ENCODE assay signal across 8 mouse cellular contexts in genomic region chr15:98891907-98892606, GRCm38 (mm10). TPM values are rescaled to one million over a fixed set of nuclear protein-coding genes. Genes with fewer than 3 reads are reported as not detected.
DNase-seq lines count a peak whose midpoint lies in the region; ATAC-seq and TF ChIP-seq lines count a peak whose summit lies in the region.

No protein-coding gene starts in this region.

- no peak overlapping the region for H3K9ac ChIP-seq in heart, embryonic 11.5 days (ENCODE audit: low read depth, low read length)
- no peak overlapping the region for H3K9ac ChIP-seq in kidney, postnatal 0 days (ENCODE audit: low read depth, low read length)
- no peak overlapping the region; the same call in 1 of the 2 replicates for H3K9ac ChIP-seq in liver, embryonic 14.5 days (replicated peaks)
- H3K9ac ChIP-seq in neural tube, embryonic 14.5 days (replicated peaks; ENCODE audit: low read depth, low read length) = no peak overlapping the region

- WGBS in heart, embryonic 11.5 days (ENCODE audit: insufficient replicate concordance) = 23% methylated on average over 6 of the region's 6 CpGs
- 35% methylated on average over 6 of the region's 6 CpGs for WGBS in kidney, postnatal 0 days
- 6% methylated on average over 6 of the region's 6 CpGs for WGBS in liver, embryonic 14.5 days (ENCODE audit: insufficient replicate concordance)
- 44% methylated on average over 6 of the region's 6 CpGs for WGBS in neural tube, embryonic 14.5 days

- DNase-seq in T-cell, adult 2 months (ENCODE audit: low spot score) = peak; percentile 65
- DNase-seq in embryo, embryonic 11 days = peak; percentile 86
- DNase-seq in kidney, postnatal 0 days (ENCODE audit: low spot score) = peak; percentile 96
- peak in 1 of 3 experiments; percentile 53 for DNase-seq in liver, embryonic 14.5 days (ENCODE audit: low read depth in 3 of 3, low spot score in 3 of 3)
- DNase-seq in spleen, postnatal 14 days (ENCODE audit: low spot score in 2 of 2) = no peak

- H3K9me3 ChIP-seq in heart, embryonic 11.5 days (replicated peaks; ENCODE audit: control insufficient read depth, low read length) = no peaks in the 10 kb centered on the region
- H3K9me3 ChIP-seq in kidney, postnatal 0 days (replicated peaks; ENCODE audit: low read length) = no peaks in the 10 kb centered on the region
- no peaks in the 10 kb centered on the region for H3K9me3 ChIP-seq in liver, embryonic 14.5 days (ENCODE audit: control insufficient read depth, low read length)
- no peaks in the 10 kb centered on the region for H3K9me3 ChIP-seq in neural tube, embryonic 14.5 days (ENCODE audit: control insufficient read depth, low read length)

- no peak overlapping the region for H3K4me3 ChIP-seq in heart, embryonic 11.5 days (ENCODE audit: low read depth, low read length)
- H3K4me3 ChIP-seq in kidney, postnatal 0 days (replicated peaks; ENCODE audit: low read depth, low read length) = no peak overlapping the region
- H3K4me3 ChIP-seq in liver, embryonic 14.5 days (ENCODE audit: insufficient read depth in 1 of 2, low read depth in 2 of 2, low read length in 2 of 2) = no peak overlapping the region
- no peak overlapping the region for H3K4me3 ChIP-seq in neural tube, embryonic 14.5 days (ENCODE audit: low read depth, low read length)

- H3K27me3 ChIP-seq in heart, embryonic 11.5 days (ENCODE audit: control insufficient read depth, insufficient read depth, low read length) = peaks cover 39% of the 10 kb centered on the region
- H3K27me3 ChIP-seq in kidney, postnatal 0 days (ENCODE audit: insufficient read depth, low read length) = peaks cover 25% of the 10 kb centered on the region
- peaks cover 43% of the 10 kb centered on the region for H3K27me3 ChIP-seq in liver, embryonic 14.5 days (ENCODE audit: control insufficient read depth, insufficient read depth, low read length)
- H3K27me3 ChIP-seq in neural tube, embryonic 14.5 days (ENCODE audit: control insufficient read depth, insufficient read depth, low read length) = peaks cover 44% of the 10 kb centered on the region

- TF ChIP-seq EP300 in liver, embryonic 14.5 days (IDR thresholded peaks at IDR 0.05; ENCODE audit: low read depth) = 0 out of 2 replicates have a peak, but pooled peaks have one; percentile 23

- H3K27ac ChIP-seq in heart, embryonic 11.5 days (ENCODE audit: low read depth, low read length) = no peak overlapping the region
- H3K27ac ChIP-seq in kidney, postnatal 0 days = no peak overlapping the region
- no peak overlapping the region for H3K27ac ChIP-seq in liver, embryonic 14.5 days
- no peak overlapping the region for H3K27ac ChIP-seq in neural tube, embryonic 14.5 days (ENCODE audit: low read depth, low read length)

- peak overlapping the region; percentile 62 for H3K4me2 ChIP-seq in heart, embryonic 11.5 days
- no peak overlapping the region for H3K4me2 ChIP-seq in kidney, postnatal 0 days (ENCODE audit: low read length)
- peak overlapping the region; percentile 47 for H3K4me2 ChIP-seq in liver, embryonic 14.5 days (ENCODE audit: low read depth)
- no peak overlapping the region for H3K4me2 ChIP-seq in neural tube, embryonic 14.5 days (ENCODE audit: low read depth, low read length)

- no peaks in the 10 kb centered on the region for H3K36me3 ChIP-seq in heart, embryonic 11.5 days (ENCODE audit: control insufficient read depth, insufficient read depth, low read length)
- no peaks in the 10 kb centered on the region for H3K36me3 ChIP-seq in kidney, postnatal 0 days (ENCODE audit: insufficient read depth, low read length)
- no peaks in the 10 kb centered on the region for H3K36me3 ChIP-seq in liver, embryonic 14.5 days (replicated peaks; ENCODE audit: control insufficient read depth, insufficient read depth, low read depth)
- H3K36me3 ChIP-seq in neural tube, embryonic 14.5 days (ENCODE audit: control insufficient read depth, insufficient read depth, low read length) = no peaks in the 10 kb centered on the region

- ATAC-seq in CD4-positive, CD25-positive, alpha-beta regulatory T cell, adult 4 months = peak; percentile 82
- no peak for ATAC-seq in heart, embryonic 11.5 days (replicated peaks; ENCODE audit: insufficient number of reproducible peaks, low FRiP score, low TSS enrichment)
- peak; percentile 70 for ATAC-seq in kidney, postnatal 0 days (replicated peaks; ENCODE audit: low FRiP score, low read depth)
- ATAC-seq in liver, embryonic 14.5 days (ENCODE audit: insufficient read depth) = peak; percentile 54
- peak; percentile 72; the same call in 1 of the 2 replicates for ATAC-seq in neural tube, embryonic 14.5 days (ENCODE audit: low read depth)

- peak; percentile 97 for TF ChIP-seq CTCF in kidney, postnatal 0 days (IDR thresholded peaks at IDR 0.05; ENCODE audit: low read depth)
- TF ChIP-seq CTCF in liver, embryonic 14.5 days (IDR thresholded peaks at IDR 0.05; ENCODE audit: low read depth) = peak; percentile 90

- peaks cover 32% of the 10 kb centered on the region for H3K4me1 ChIP-seq in heart, embryonic 11.5 days (ENCODE audit: control insufficient read depth, insufficient read depth, low read length)
- H3K4me1 ChIP-seq in kidney, postnatal 0 days (replicated peaks; ENCODE audit: insufficient read depth, low read length) = peaks cover 23% of the 10 kb centered on the region
- peaks cover 7 to 21% of the 10 kb centered on the region in 2 experiments; a peak in 3 of 4 replicates for H3K4me1 ChIP-seq in liver, embryonic 14.5 days (replicated peaks; ENCODE audit: control insufficient read depth in 2 of 2, insufficient read depth in 2 of 2, low read length in 1 of 2)
- peaks cover 14% of the 10 kb centered on the region for H3K4me1 ChIP-seq in neural tube, embryonic 14.5 days (ENCODE audit: control insufficient read depth, insufficient read depth, low read length)

RNA-seq across cellular contexts. Expression of gene Rhebl1, which starts 2.3 kb away (rescaled TPM):
- polyA plus RNA-seq in CD4-positive, CD25-positive, alpha-beta regulatory T cell, adult 4 months (2017; shearing (Covaris generic)) = 10 to 100 TPM; 11.3 to 14.2 TPM
- polyA plus RNA-seq in heart, embryonic 11.5 days (2014; fragmentation: Nextera tagmentation; extraction: Ambion mirVana) = 6.5 and 8.8 TPM in 2 replicates
- 15.4 and 15.7 TPM in 2 replicates for polyA plus RNA-seq in kidney, postnatal 0 days (2015; fragmentation: Nextera tagmentation; extraction: Ambion mirVana)
- 2.3 and 2.5 TPM in 2 replicates for polyA plus RNA-seq in liver, embryonic 14.5 days (2012; rRNA removed)
- 2.9 and 3.2 TPM in 2 replicates for polyA plus RNA-seq in liver, embryonic 14.5 days (2014; fragmentation: Nextera tagmentation; extraction: Ambion mirVana)
- polyA plus RNA-seq in neural tube, embryonic 14.5 days (2014; fragmentation: Nextera tagmentation; extraction: Ambion mirVana) = 19.9 and 21.3 TPM in 2 replicates

RNA-seq across cellular contexts. Expression of gene Dhh, which starts 6.3 kb away (rescaled TPM):
- polyA plus RNA-seq in CD4-positive, CD25-positive, alpha-beta regulatory T cell, adult 4 months (2017; shearing (Covaris generic)) = not detected
- 2.5 and 5.0 TPM in 2 replicates for polyA plus RNA-seq in heart, embryonic 11.5 days (2014; fragmentation: Nextera tagmentation; extraction: Ambion mirVana)
- 2.6 and 2.9 TPM in 2 replicates for polyA plus RNA-seq in kidney, postnatal 0 days (2015; fragmentation: Nextera tagmentation; extraction: Ambion mirVana)
- polyA plus RNA-seq in liver, embryonic 14.5 days (2012; rRNA removed) = 0.04 and 0.08 TPM in 2 replicates
- polyA plus RNA-seq in liver, embryonic 14.5 days (2014; fragmentation: Nextera tagmentation; extraction: Ambion mirVana) = 0.09 TPM in 1 of 2 replicates, not detected in the other
- polyA plus RNA-seq in neural tube, embryonic 14.5 days (2014; fragmentation: Nextera tagmentation; extraction: Ambion mirVana) = 0.32 and 2.0 TPM in 2 replicates

RNA-seq across cellular contexts. Expression of gene Kmt2d, which starts 21.1 kb away (rescaled TPM):
- polyA plus RNA-seq in CD4-positive, CD25-positive, alpha-beta regulatory T cell, adult 4 months (2017; shearing (Covaris generic)) = 10 to 100 TPM; 30.9 to 38.6 TPM
- polyA plus RNA-seq in heart, embryonic 11.5 days (2014; fragmentation: Nextera tagmentation; extraction: Ambion mirVana) = 12.7 and 16.1 TPM in 2 replicates
- 6.4 and 8.3 TPM in 2 replicates for polyA plus RNA-seq in kidney, postnatal 0 days (2015; fragmentation: Nextera tagmentation; extraction: Ambion mirVana)
- polyA plus RNA-seq in liver, embryonic 14.5 days (2012; rRNA removed) = 4.3 and 5.7 TPM in 2 replicates
- 3.9 and 4.3 TPM in 2 replicates for polyA plus RNA-seq in liver, embryonic 14.5 days (2014; fragmentation: Nextera tagmentation; extraction: Ambion mirVana)
- polyA plus RNA-seq in neural tube, embryonic 14.5 days (2014; fragmentation: Nextera tagmentation; extraction: Ambion mirVana) = 14.4 and 16.8 TPM in 2 replicates

RNA-seq across cellular contexts. Expression of gene Lmbr1l, which starts 26.0 kb away (rescaled TPM):
- polyA plus RNA-seq in CD4-positive, CD25-positive, alpha-beta regulatory T cell, adult 4 months (2017; shearing (Covaris generic)) = 10 to 100 TPM; 23.3 to 61.6 TPM
- polyA plus RNA-seq in heart, embryonic 11.5 days (2014; fragmentation: Nextera tagmentation; extraction: Ambion mirVana) = 4.0 and 5.7 TPM in 2 replicates
- 11.6 and 13.0 TPM in 2 replicates for polyA plus RNA-seq in kidney, postnatal 0 days (2015; fragmentation: Nextera tagmentation; extraction: Ambion mirVana)
- 4.5 and 7.1 TPM in 2 replicates for polyA plus RNA-seq in liver, embryonic 14.5 days (2012; rRNA removed)
- polyA plus RNA-seq in liver, embryonic 14.5 days (2014; fragmentation: Nextera tagmentation; extraction: Ambion mirVana) = 0.34 and 0.70 TPM in 2 replicates
- 7.3 and 10.5 TPM in 2 replicates for polyA plus RNA-seq in neural tube, embryonic 14.5 days (2014; fragmentation: Nextera tagmentation; extraction: Ambion mirVana)

RNA-seq across cellular contexts. Expression of gene Tuba1b, which starts 42.3 kb away (rescaled TPM):
- polyA plus RNA-seq in CD4-positive, CD25-positive, alpha-beta regulatory T cell, adult 4 months (2017; shearing (Covaris generic)) = 100 to 1,000 TPM; 419 to 534 TPM
- polyA plus RNA-seq in heart, embryonic 11.5 days (2014; fragmentation: Nextera tagmentation; extraction: Ambion mirVana) = 1,819 and 1,826 TPM in 2 replicates
- polyA plus RNA-seq in kidney, postnatal 0 days (2015; fragmentation: Nextera tagmentation; extraction: Ambion mirVana) = 903 and 1,010 TPM in 2 replicates
- polyA plus RNA-seq in liver, embryonic 14.5 days (2012; rRNA removed) = 1,442 and 1,688 TPM in 2 replicates
- polyA plus RNA-seq in liver, embryonic 14.5 days (2014; fragmentation: Nextera tagmentation; extraction: Ambion mirVana) = 1,211 and 1,290 TPM in 2 replicates
- polyA plus RNA-seq in neural tube, embryonic 14.5 days (2014; fragmentation: Nextera tagmentation; extraction: Ambion mirVana) = 1,186 and 1,301 TPM in 2 replicates

Comparison
In these comparisons a context has a peak if more than half of its experiments do, and no peak if none do; other contexts are left out.
1. DNase-seq: peak in T-cell, adult 2 months (single experiment), embryo, embryonic 11 days (single experiment) and kidney, postnatal 0 days (single experiment); none in spleen, postnatal 14 days (0 of 2).
2. H3K4me2 ChIP-seq: peak in heart, embryonic 11.5 days (single experiment) and liver, embryonic 14.5 days (single experiment); none in kidney, postnatal 0 days (single experiment) and neural tube, embryonic 14.5 days (single experiment).